Mouse (Mus musculus): ENCODE measurements at regions not wholly inside any gene's neighbourhood (a gene's known extent, or its start where the extent isn't known, plus 50 kb on each side); places are given as distances from the start of the nearest gene placed in this dataset.

DNA sequence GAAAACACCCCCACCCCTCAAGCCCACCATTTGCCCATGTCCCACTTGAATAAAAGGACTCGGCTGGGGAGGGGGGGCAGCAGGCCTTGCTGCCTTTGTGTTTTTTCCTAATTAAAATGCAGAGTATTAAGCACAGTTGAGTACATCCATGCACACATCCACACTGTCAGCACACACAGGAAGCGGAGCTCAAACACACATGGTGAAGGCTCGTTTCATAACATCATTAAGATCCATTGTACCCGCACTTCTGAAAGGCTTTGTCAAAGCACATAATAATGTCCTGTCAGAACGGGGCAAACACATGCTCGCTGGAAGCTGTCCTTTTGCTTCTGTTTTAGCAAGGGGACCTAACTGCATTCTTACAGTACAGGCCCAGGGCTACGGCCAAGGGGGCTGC, 75.3 kb upstream of the Arhgap21 start:
- no peaks in the 10 kb centered on the region for H3K4me1 ChIP-seq (ENCODE audit: control insufficient read depth in 1 of 2, insufficient read depth in 2 of 2)
- no peak overlapping the region for H3K4me3 ChIP-seq (replicated peaks in 1 of 3; ENCODE audit: low read depth in 2 of 3, low read length in 2 of 3, poor library complexity in 1 of 3)
- in situ Hi-C loops (cut with MboI; ENCODE audit: low pct_ligation_motif_present, low pct_unique_long_range_greater_than_20kb, low sequenced_read_pairs) (no loop called here), dilution Hi-C loops (cut with MboI; ENCODE audit: extremely low pct_ligation_motif_present, extremely low pct_unique_long_range_greater_than_20kb, low sequenced_read_pairs) (no loop called here)
- H3K27ac ChIP-seq (ENCODE audit: insufficient read depth, low read depth) = no peak overlapping the region
- TF ChIP-seq CHD2 (IDR thresholded peaks at IDR 0.05; ENCODE audit: low read length) = no peak
- no peak for TF ChIP-seq IRF4 (IDR thresholded peaks at IDR 0.05; ENCODE audit: low read depth, low read length)
- TF ChIP-seq MAZ (IDR thresholded peaks at IDR 0.05; ENCODE audit: low read depth, low read length) = no peak
- no peak for TF ChIP-seq BHLHE40 (IDR thresholded peaks at IDR 0.05; ENCODE audit: low read depth, low read length)
- TF ChIP-seq UBTF (IDR thresholded peaks at IDR 0.05; ENCODE audit: low read depth, low read length) = no peak
- no peak for TF ChIP-seq ZMIZ1 (IDR thresholded peaks at IDR 0.05; ENCODE audit: low read depth, low read length)
- TF ChIP-seq TBP (conservative IDR thresholded peaks at IDR 0.05; ENCODE audit: low read depth, low read length) = no peak
- no peak overlapping the region for H3K4me2 ChIP-seq (ENCODE audit: insufficient read depth, low read depth, poor library complexity, severe bottlenecking)
- DNase-seq (ENCODE audit: extremely low read depth) = no peak
- H3K27me3 ChIP-seq (replicated peaks) = no peaks in the 10 kb centered on the region
- no peak overlapping the region for H3K9ac ChIP-seq (ENCODE audit: insufficient read depth, low read depth)
- H3K9me3 ChIP-seq (replicated peaks; ENCODE audit: low read length) = no peaks in the 10 kb centered on the region
- H3K79me2 ChIP-seq (replicated peaks; ENCODE audit: control insufficient read depth, extremely low read depth, insufficient read depth, poor library complexity, severe bottlenecking) = no peaks in the 10 kb centered on the region
- no peaks in the 10 kb centered on the region for H3K36me3 ChIP-seq (replicated peaks in 1 of 2; ENCODE audit: control insufficient read depth in 1 of 2, insufficient read depth in 1 of 2, low read length in 1 of 2)

DNA sequence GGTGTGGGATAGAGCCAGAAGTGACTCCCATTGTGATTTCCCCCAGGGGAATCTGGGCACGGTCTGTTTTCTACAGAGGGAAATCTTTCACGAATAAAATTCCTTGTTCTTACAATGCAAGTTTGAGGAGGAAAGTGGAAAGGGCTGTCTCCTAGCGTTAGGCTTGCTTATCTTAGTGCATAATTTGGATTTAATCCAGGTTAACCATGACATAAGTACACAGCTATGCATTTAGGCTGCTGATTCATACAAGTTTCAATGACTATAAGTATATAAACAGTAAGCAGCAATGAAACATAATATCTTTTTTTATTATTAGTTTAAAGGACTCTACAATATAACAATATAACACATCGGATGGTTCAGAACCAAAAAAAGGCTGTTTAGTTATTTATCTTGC, 74.6 kb upstream of the Arhgap21 start:
- dilution Hi-C loops (cut with MboI; ENCODE audit: extremely low pct_ligation_motif_present, extremely low pct_unique_long_range_greater_than_20kb, low sequenced_read_pairs) (no loop called here), in situ Hi-C loops (cut with MboI; ENCODE audit: low pct_ligation_motif_present, low pct_unique_long_range_greater_than_20kb, low sequenced_read_pairs) (no loop called here)
- TF ChIP-seq USF2 (conservative IDR thresholded peaks at IDR 0.05; ENCODE audit: low read depth, low read length) (no peak), MAZ (IDR thresholded peaks at IDR 0.05; ENCODE audit: low read depth, low read length) (no peak), MAX (IDR thresholded peaks at IDR 0.05; ENCODE audit: low read length) (no peak), E2F4 (IDR thresholded peaks at IDR 0.05; ENCODE audit: insufficient replicate concordance, low read depth, low read length) (no peak)

DNA sequence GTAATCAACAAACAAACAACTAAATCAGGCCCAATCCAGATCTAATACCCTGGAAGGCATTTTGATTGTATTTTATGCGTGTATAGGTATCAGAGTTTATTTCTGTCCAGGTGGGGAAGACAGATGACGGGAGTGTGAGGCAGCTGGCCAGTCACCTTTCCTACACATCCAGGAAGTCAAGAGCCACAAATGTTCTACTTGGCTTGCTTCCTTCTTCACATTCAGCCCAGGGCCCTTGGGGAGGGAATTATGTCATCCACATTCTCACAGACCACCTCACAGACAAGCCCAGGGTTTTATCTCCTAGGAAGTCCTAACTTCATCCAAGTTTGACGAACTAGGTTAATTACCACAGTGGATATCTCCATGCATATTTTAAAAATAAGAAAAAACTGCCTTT, 68.9 kb upstream of the Arhgap21 start:
- peak overlapping the region; percentile 71; the same call in 1 of the 2 replicates for H3K4me2 ChIP-seq (ENCODE audit: insufficient read depth, low read depth, poor library complexity, severe bottlenecking)
- H3K36me3 ChIP-seq (replicated peaks in 1 of 2; ENCODE audit: control insufficient read depth in 1 of 2, insufficient read depth in 1 of 2, low read length in 1 of 2) = no peaks in the 10 kb centered on the region
- no peaks in the 10 kb centered on the region for H3K9me3 ChIP-seq (replicated peaks; ENCODE audit: low read length)
- H3K27me3 ChIP-seq (replicated peaks) = no peaks in the 10 kb centered on the region
- dilution Hi-C loops (cut with MboI; ENCODE audit: extremely low pct_ligation_motif_present, extremely low pct_unique_long_range_greater_than_20kb, low sequenced_read_pairs) = no loop called here
- TF ChIP-seq CHD1 (IDR thresholded peaks at IDR 0.05; ENCODE audit: low read depth, low read length) (no peak), ETS1 (conservative IDR thresholded peaks at IDR 0.05; ENCODE audit: low read depth, low read length) (no peak), MAZ (IDR thresholded peaks at IDR 0.05; ENCODE audit: low read depth, low read length) (no peak), SMC3 (IDR thresholded peaks at IDR 0.05; ENCODE audit: low read depth, low read length) (no peak), CTCF (conservative IDR thresholded peaks at IDR 0.05 in 1 of 2, IDR thresholded peaks at IDR 0.05 in 1 of 2; ENCODE audit: low read depth in 2 of 2, low read length in 2 of 2) (no peak), MYC (IDR thresholded peaks at IDR 0.05; ENCODE audit: low read depth, low read length) (no peak), ZMIZ1 (IDR thresholded peaks at IDR 0.05; ENCODE audit: low read depth, low read length) (no peak), ZNF384 (IDR thresholded peaks at IDR 0.05; ENCODE audit: low read depth, low read length) (no peak), GABPA (IDR thresholded peaks at IDR 0.05; ENCODE audit: insufficient replicate concordance, low read depth, low read length) (no peak), ZKSCAN1 (IDR thresholded peaks at IDR 0.05; ENCODE audit: borderline replicate concordance, low read depth, low read length) (no peak), USF1 (IDR thresholded peaks at IDR 0.05; ENCODE audit: low read depth, low read length) (no peak), NELFE (IDR thresholded peaks at IDR 0.05; ENCODE audit: low read depth, low read length) (no peak), MAFK (IDR thresholded peaks at IDR 0.05; ENCODE audit: insufficient replicate concordance, low read length) (no peak), PAX5 (IDR thresholded peaks at IDR 0.05; ENCODE audit: low read length) (no peak), E2F4 (IDR thresholded peaks at IDR 0.05; ENCODE audit: insufficient replicate concordance, low read depth, low read length) (no peak), POLR2A (IDR thresholded peaks at IDR 0.05; ENCODE audit: low read depth, low read length) (no peak), NRF1 (IDR thresholded peaks at IDR 0.05; ENCODE audit: low read depth, low read length) (no peak)
- peak overlapping the region; percentile 26; the same call in 1 of the 2 replicates for H3K9ac ChIP-seq (ENCODE audit: insufficient read depth, low read depth)
- H3K27ac ChIP-seq (ENCODE audit: insufficient read depth, low read depth) = peak overlapping the region; percentile 26; the same call in 1 of the 2 replicates
- peaks cover 15 to 38% of the 10 kb centered on the region in 2 experiments; a peak in 3 of 4 replicates for H3K4me1 ChIP-seq (ENCODE audit: control insufficient read depth in 1 of 2, insufficient read depth in 2 of 2)
- H3K79me2 ChIP-seq (replicated peaks; ENCODE audit: control insufficient read depth, extremely low read depth, insufficient read depth, poor library complexity, severe bottlenecking) = no peaks in the 10 kb centered on the region
- in situ Hi-C loops (cut with MboI; ENCODE audit: low pct_ligation_motif_present, low pct_unique_long_range_greater_than_20kb, low sequenced_read_pairs) = no loop called here
- peak; percentile 43 for DNase-seq (ENCODE audit: extremely low read depth)
- no peak overlapping the region for H3K4me3 ChIP-seq (replicated peaks in 1 of 3; ENCODE audit: low read depth in 2 of 3, low read length in 2 of 3, poor library complexity in 1 of 3)

More for the DNA sequence above, 74.6 kb upstream of the Arhgap21 start:
- Histone ChIP-seq H3K9ac (ENCODE audit: insufficient read depth, low read depth) (no peak overlapping the region), H3K9me3 (replicated peaks; ENCODE audit: low read length) (no peaks in the 10 kb centered on the region), H3K79me2 (replicated peaks; ENCODE audit: control insufficient read depth, extremely low read depth, insufficient read depth, poor library complexity, severe bottlenecking) (no peaks in the 10 kb centered on the region), H3K4me2 (ENCODE audit: insufficient read depth, low read depth, poor library complexity, severe bottlenecking) (no peak overlapping the region), H3K4me3 (replicated peaks in 1 of 3; ENCODE audit: low read depth in 2 of 3, low read length in 2 of 3, poor library complexity in 1 of 3) (no peak overlapping the region), H3K27me3 (replicated peaks) (no peaks in the 10 kb centered on the region), H3K36me3 (replicated peaks in 1 of 2; ENCODE audit: control insufficient read depth in 1 of 2, insufficient read depth in 1 of 2, low read length in 1 of 2) (no peaks in the 10 kb centered on the region), H3K27ac (ENCODE audit: insufficient read depth, low read depth) (no peak overlapping the region), H3K4me1 (ENCODE audit: control insufficient read depth in 1 of 2, insufficient read depth in 2 of 2) (peaks cover 0 to 2% of the 10 kb centered on the region in 2 experiments; a peak in 2 of 4 replicates)
- DNase-seq (ENCODE audit: extremely low read depth) = no peak
